42 mouse cellular contexts compared by ENCODE assay signal in the genomic region with DNA sequence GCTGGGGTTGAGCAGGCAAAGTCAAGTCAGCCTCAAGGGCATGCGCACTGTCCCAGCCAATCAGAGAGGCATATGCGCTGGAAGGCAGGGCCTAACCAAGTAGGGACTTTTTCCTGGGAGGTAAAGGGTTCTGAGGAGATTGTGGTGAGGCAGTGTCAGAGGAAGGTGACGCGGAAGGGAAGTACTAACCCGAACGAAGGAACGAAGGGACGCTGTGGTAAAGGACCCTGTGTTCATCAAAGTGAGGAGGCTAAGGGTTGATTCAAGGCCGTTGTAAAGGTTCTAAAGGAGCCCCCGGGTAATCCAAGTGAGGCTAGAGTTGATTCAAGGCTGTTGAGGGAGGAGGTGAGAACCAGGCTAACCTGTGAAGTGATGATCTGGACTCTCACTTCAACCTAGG. TPM values are rescaled to one million over a fixed set of nuclear protein-coding genes. Genes with fewer than 3 reads are reported as not detected.
"Had no signal": no experiment of that assay in that cellular context is flagged by ENCODE, and none has a peak within 500 bp of the region (broad histone marks: within the 10 kb centered on the region; RNA-seq: fewer than 3 reads in every experiment).

No protein-coding gene starts in this region.

RNA-seq across cellular contexts. Expression of gene Gm6890, which starts 14.5 kb away (rescaled TPM):
- total RNA-seq: heart, postnatal 10 days; heart, postnatal 14 days; heart, postnatal 25 days; heart, postnatal 36 days; heart, postnatal 4 days; hematopoietic stem cell, adult 5-6 weeks; hindbrain, postnatal 0 days; layer of hippocampus, adult 18-20 months; layer of hippocampus, adult 2 months; layer of hippocampus, adult 8-10 months; layer of hippocampus, postnatal 10 days; layer of hippocampus, postnatal 14 days; layer of hippocampus, postnatal 25 days; layer of hippocampus, postnatal 36 days; left cerebral cortex, adult 18-20 months; left cerebral cortex, adult 2 months; left cerebral cortex, adult 8-10 months had no signal
- polyA plus RNA-seq: heart, embryonic 11.5 days; heart, embryonic 12.5 days; heart, embryonic 13.5 days; heart, embryonic 14.5 days; heart, embryonic 15.5 days; heart, embryonic 16.5 days; heart, postnatal 0 days; hindbrain, embryonic 10.5 days; hindbrain, embryonic 11.5 days; hindbrain, embryonic 12.5 days; hindbrain, embryonic 13.5 days; hindbrain, embryonic 14.5 days; hindbrain, embryonic 15.5 days; hindbrain, embryonic 16.5 days; hindbrain, postnatal 0 days; inflammation-experienced regulatory T-cells, adult 6 months; intestine, embryonic 14.5 days; intestine, embryonic 15.5 days; intestine, embryonic 16.5 days; intestine, postnatal 0 days; kidney, adult 2 months; kidney, embryonic 14.5 days; kidney, embryonic 15.5 days; kidney, embryonic 16.5 days; kidney, postnatal 0 days; large intestine, adult 2 months had no signal
